Mouse (Mus musculus) testis, adult 2 months (tissue): ENCODE results near the gene Unc45a.

Experiments
- CTCF ChIP-seq: fragments of 200-500 bp; IDR thresholded peaks from 2 replicates; pipeline ENCODE4 v1.5.1; 2012; ENCODE audit warnings: low read depth, mild to moderate bottlenecking, inconsistent platforms, low read length, moderate library complexity; ENCODE audit not compliant: control insufficient read depth, insufficient read depth, insufficient replicate concordance
- POLR2A ChIP-seq: fragments of 200-500 bp; IDR thresholded peaks from 2 replicates; pipeline ENCODE4 v1.6.1; 2012; ENCODE audit warnings: low read depth, mild to moderate bottlenecking, inconsistent platforms, low read length, moderate library complexity; ENCODE audit not compliant: control insufficient read depth

DNA sequence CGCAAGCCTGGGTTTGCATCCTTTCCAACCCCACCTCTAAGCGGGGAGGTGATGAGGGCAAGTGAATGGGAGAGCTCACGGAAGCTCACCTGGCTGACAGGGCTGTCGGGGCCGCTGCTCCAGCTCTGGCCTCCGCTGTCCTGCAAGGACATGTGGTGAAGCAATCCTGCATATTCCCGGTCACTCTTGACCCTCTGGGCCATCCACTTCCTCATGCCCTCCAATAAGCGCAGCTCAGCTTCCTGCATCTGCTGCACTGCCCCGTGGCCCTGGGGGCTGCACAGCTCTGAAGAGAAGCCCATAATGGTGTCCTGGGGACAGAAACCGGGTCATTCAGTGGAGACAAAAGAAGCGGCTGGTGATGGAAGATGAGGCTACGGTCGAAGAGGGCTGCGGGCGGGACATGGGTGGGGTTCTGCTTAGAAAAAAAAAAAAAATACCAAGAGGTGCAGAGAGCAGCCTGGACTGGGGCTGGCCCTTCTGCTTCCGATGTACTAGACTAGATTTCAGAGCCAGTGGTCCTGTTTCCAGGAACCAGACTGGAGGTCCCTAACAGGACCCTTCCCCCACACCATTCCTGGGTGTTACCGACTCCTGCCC lies 46.3 kb upstream of the Unc45a start:
- TF ChIP-seq POLR2A (no peak), CTCF (no peak)
